Mouse (Mus musculus) E14TG2a.4 (cell line): Measurements from ENCODE around the gene Acer3.

ENCODE experiments used
- CTCF ChIP-seq: conservative IDR thresholded peaks from 2 replicates; pipeline ENCODE4 v1.5.1; 2014; ENCODE audit warnings: low read length
- NANOG ChIP-seq: IDR thresholded peaks from 2 replicates; pipeline ENCODE4 v1.6.1; 2014; ENCODE audit warnings: borderline replicate concordance, low read length, mixed read lengths
- POU5F1 ChIP-seq: IDR thresholded peaks from 2 replicates; pipeline ENCODE4 v1.6.1; 2014; ENCODE audit warnings: low read length, borderline replicate concordance

DNA sequence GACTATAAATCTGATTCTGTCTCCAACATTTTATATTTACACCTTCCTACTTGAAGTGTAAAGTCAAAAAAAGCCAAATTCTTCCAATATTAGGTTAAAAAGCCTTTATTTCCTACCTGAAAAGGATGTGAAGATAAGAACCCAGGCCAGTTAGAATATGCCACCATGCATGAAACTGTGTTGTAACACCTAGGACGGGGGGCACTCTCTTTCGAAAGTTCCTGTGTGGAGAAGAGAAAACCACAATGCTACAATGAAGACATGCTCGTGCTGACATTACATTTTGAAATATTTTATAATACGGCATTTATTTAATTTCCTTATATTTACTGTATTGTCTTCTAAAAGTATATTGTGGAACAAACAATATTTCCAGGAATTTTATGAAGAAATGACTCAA, 97.2 kb downstream of the Acer3 start:
- TF ChIP-seq CTCF (no peak), NANOG (no peak), POU5F1 (no peak)
